Mouse (Mus musculus): ENCODE data around the gene Txnrd1.

The Txnrd1 gene

GRCm38 (mm10) chr10:82868418-82869086 is 34.8 kb downstream of the Txnrd1 start:
- DNase-seq, result no peak

- no peak for DNase-seq
Measured at GRCm38 (mm10) chr10:82875446-82875845, 41.7 kb downstream of the Txnrd1 start.

GRCm38 (mm10) chr10:82876076-82876796 is 42.5 kb downstream of the Txnrd1 start:
- no peak for DNase-seq

DNA sequence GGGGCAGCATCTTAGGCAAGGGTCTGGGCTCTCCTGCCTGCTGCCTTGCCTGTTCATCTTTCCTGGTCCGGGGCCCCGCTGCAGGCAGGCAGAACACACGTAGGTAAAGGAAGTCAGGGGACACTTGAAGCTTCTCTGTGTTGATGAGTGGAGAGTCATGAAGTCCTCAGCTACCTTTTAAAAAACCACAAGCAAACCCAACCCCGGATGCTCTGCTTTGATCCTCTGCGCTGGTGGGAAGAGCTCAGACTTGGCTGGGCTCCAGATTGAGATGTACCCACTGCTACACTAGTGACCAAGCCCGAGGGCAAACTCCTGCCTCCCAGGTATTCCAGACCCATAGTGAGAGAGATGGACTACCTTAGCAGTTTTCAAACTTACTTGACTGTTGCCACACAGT is 53.6 kb downstream of the Txnrd1 start:
- no peak for DNase-seq

GRCm38 (mm10) chr10:82888576-82888975 is 54.8 kb downstream of the Txnrd1 start:
- no peak for DNase-seq

- peak; percentile 29 to 33 for DNase-seq
Measured at GRCm38 (mm10) chr10:82889447-82889973, 55.8 kb downstream of the Txnrd1 start.

- DNase-seq, result no peak
Measured at GRCm38 (mm10) chr10:82890936-82891335, 57.2 kb downstream of the Txnrd1 start.

DNA sequence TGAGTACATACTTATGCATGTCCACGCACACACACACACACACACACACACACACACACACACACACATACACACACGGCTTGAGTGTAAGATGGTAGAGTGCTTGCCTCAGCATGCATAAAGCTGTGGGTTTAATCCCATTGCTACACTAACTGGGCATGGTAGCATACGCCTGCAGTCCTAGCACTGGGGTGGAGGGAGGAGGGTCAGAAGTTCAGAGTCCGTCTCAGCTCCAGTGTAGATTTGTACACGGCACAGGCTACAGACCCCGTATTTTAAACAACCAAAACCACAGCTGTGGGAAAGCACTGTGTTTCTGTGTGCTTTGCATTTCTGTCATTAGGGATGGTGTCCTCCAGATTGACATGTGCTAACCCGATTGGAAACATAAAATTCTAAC is 57.7 kb downstream of the Txnrd1 start:
- DNase-seq, result no peak

DNA sequence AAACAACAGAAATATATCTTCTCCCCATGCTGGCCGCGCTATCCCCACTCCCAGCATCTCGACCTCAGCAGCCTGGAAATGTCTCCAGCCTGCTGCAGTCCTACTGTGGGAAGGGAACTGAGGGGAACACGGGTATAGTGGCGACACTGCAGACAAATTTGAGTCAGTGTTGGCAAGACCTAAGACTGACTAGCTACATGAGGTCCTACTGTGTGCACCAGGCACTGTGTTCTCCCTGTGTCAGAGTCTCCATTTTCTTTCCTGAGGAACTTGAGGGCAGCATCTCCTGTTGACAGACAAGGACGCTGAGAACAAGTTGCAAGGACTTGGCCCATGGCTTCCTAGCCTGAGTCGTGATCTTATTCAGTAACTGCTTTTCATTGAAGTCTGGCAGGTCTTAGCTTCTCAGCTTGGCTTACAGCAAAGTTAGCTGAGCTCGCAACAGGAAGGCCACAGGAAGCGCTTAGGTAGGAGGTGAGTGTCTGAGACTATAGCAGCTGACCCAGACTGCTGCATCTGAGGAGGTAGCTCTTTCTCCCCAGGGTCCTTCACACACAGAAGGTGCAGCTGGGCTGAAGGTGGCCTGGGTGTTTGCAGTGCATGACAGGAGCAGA is 58.8 kb downstream of the Txnrd1 start:
- no peak for DNase-seq

GRCm38 (mm10) chr10:82893872-82894650 is 60.3 kb downstream of the Txnrd1 start:
- DNase-seq, result no peak

DNA sequence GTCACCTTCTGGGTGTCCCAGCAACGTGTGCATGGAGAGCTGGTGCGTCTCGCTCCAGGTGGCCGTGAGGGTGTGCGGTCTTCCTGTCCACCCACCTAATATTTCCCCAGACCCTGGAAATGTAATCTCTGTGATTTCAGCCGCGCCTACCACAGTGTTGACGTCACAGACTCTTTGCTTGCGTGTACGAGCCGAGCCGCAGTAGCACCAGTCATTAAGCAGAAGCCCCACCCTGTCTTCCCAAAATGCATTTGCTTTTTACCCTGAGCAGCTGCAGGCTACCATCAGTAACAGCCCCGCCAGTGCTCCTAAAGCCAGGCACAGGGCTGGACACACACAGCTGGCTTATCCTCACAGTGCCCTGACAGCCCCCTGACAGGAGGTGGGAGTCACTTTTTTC is 64.2 kb downstream of the Txnrd1 start:
- no peak for DNase-seq

- no peak for DNase-seq
Measured at GRCm38 (mm10) chr10:82898893-82899292, 65.1 kb downstream of the Txnrd1 start.

- no peak for DNase-seq
Measured at GRCm38 (mm10) chr10:82899810-82900421, 66.2 kb downstream of the Txnrd1 start.

GRCm38 (mm10) chr10:82900546-82900945 is 66.8 kb downstream of the Txnrd1 start:
- DNase-seq, result no peak

DNA sequence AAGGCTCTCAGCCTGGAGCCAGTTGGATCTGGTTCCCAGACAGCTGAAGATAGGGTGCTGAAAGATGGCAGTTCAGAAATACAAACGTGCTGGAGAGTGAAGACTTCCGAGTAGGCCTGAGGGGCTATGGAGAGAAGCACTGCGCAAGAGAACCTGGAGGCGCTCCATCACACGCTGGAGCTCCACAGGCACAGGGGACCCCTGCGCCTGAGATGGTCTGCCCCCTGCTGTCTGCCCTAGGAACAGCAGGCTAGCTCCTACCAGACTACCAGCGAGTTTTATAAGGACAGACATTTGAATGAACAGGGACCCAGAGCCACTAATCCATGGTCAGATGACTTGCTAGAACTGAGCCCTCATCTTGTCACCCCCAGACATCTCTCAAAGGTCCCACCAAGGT is 67.7 kb downstream of the Txnrd1 start:
- DNase-seq, result peak; percentile 79 to 81

GRCm38 (mm10) chr10:82908526-82908925 is 74.8 kb downstream of the Txnrd1 start:
- DNase-seq, result no peak

DNA sequence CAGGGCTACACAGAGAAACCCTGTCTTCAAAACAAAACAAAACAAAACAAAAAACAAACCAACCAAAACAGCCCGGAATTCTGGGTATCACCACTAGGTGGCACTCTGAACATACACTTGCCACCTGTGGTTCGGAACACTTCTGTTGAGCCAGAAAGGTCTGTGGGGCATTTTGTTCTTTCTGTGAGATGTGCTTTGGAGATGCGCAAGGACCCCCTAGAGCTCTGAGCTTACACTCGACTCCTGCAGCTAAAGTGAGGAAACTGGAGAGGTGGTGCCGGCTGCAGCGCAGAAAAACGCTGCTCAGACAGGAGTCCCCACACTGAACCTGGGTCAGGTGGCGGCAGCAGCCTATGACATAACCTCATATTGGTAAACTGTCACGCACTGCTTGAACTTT is 75.6 kb downstream of the Txnrd1 start:
- DNase-seq, result peak; percentile 66 to 78

- no peak for DNase-seq
Measured at GRCm38 (mm10) chr10:82910198-82910597, 76.4 kb downstream of the Txnrd1 start.

DNA sequence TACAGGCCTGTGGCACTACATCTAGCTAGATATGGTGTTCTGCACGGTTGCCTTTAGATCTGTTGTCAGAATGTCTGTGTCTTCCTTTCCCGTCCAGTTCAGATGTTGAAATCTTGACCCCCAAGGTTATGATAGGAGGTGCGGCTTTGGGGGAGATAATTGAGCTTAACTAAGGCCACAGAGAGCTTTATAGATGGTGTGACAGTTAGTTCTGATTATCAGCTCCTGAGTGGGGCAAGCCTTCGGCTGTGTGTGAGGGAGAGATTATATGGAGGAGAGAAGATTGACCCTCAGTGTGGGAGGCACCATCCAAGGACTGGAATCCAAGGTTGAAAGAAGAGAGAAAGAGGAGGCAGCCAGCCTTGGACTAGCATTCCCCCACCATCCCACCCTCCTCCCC is 79.5 kb downstream of the Txnrd1 start:
- DNase-seq, result no peak

DNA sequence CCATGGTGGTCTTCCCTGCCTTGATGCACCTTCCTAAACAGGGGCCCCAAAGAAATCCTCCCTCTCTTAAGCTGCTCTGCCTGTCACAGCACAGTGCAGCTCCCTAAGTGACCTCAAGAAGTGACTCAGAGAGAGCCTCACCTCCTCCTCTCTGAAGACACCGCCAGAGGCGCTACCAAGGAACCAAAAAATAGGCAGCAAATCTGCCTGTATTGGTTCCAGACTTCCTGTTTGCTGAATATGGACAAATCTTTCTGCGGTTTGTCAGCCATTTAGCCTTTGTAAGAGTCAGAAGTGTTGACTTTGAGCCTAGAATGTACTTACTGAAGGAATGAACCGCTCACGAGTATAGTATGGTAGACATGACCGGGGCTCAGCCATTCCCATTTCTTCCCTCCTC is 80.0 kb downstream of the Txnrd1 start:
- no peak for DNase-seq

DNA sequence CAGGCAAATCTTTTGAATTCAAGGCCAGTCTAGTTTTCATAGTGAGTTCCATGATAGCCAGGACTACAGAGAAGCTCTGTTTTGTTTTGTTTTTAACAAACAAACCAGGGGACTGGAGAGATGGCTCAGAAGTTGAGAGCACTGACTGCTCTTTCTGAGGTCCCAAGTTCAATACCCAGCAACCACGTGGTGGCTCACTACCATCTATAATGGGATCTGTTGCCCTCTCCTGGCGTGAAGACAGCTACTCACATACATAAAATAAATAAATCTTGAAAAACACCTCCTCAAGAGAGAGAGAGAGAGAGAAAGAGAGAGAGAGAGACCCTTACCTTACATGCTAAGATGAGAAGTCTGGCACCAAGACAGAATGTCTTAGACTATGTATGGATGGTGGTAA is 84.9 kb downstream of the Txnrd1 start:
- no peak for DNase-seq

- DNase-seq, result no peak
Measured at GRCm38 (mm10) chr10:82919404-82919980, 85.7 kb downstream of the Txnrd1 start.
